Mouse (Mus musculus) adrenal gland, adult 18-20 months (tissue): ENCODE data around the gene Paqr3. TPM values are rescaled to one million over a fixed set of nuclear protein-coding genes. Genes with fewer than 3 reads are reported as not detected.

Experiments used
- DNase-seq, 2 experiments: peaks; one replicate each; pipeline ENCODE4 v3.0.0; 2021 to 2022; ENCODE audit warnings: low spot score in 2 of 2
- long read RNA-seq, 2 experiments: library from polyadenylated mRNA; stranded (forward); transcript quantifications; one replicate each; pipeline ENCODE4 v2.0.0; 2021
- total RNA-seq, 2 experiments: library from RNA; stranded (reverse); gene quantifications; 1 replicate in 1 of 2; 2 replicates in 1 of 2; pipeline ENCODE4 v1.2.3; 2021

Gene Paqr3
- total RNA-seq: 1 to 10 TPM; 2.9 to 4.9 TPM
- long read RNA-seq, experiment 1, partial matches to known transcripts: 2 of 7 reads
- long read RNA-seq, experiment 1, other reads (novel, unspliced or antisense): 1 of 7 reads
- long read RNA-seq, experiment 2, transcript Paqr3-203 (7 exons, 2,257 nt): major isoform, 5 of 9 reads
- long read RNA-seq, experiment 2, partial matches to known transcripts: 2 of 9 reads
- long read RNA-seq, experiment 2, other reads (novel, unspliced or antisense): 2 of 9 reads

- DNase-seq: peak; percentile 98 to 99
Measured at GRCm38 (mm10) chr5:97111207-97111910, at the start of gene Paqr3. TSS of gene Paqr3 (minus strand) at chr5:97111596.

DNA sequence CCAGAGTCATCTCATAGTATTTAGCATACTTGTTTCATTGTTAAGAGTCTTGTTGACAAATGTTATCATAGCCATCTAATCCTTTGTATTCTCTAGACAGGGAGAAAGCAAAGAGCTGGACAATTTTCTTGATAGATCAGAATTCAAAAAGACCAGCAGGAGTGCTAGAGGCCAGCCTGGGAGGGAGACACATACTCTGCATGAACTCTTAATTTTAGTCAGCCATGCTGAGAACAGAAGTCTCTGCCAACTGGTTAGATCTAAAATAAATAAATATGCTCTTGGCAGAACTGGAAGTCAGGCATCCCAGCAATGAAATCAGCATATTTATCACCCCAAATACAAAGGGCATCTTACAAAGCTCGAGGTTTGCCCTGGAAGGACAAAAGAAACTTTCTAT lies 43.3 kb upstream of the Paqr3 start:
- DNase-seq: no peak

- DNase-seq: no peak
Measured at GRCm38 (mm10) chr5:97135331-97135730, 23.9 kb upstream of the Paqr3 start.

DNA sequence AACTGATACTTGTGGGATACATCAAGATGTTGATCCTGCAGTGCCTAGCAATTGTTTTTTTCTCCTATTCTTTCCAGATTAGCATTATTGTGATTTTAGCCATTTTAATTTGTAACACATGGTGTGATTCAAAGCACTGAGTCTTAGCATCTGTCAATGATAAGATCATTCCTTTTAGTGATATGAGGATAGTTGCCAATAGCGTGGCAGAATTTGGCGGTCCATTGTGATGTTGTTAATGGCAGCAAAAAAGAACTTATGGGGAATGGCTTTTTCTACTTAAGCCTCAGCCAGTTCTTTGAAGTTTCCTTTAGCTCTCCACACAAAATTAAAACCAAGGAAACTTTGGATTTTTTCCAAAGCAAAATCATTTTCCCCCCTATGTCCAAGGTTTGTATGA lies 18.2 kb upstream of the Paqr3 start:
- DNase-seq: no peak

DNA sequence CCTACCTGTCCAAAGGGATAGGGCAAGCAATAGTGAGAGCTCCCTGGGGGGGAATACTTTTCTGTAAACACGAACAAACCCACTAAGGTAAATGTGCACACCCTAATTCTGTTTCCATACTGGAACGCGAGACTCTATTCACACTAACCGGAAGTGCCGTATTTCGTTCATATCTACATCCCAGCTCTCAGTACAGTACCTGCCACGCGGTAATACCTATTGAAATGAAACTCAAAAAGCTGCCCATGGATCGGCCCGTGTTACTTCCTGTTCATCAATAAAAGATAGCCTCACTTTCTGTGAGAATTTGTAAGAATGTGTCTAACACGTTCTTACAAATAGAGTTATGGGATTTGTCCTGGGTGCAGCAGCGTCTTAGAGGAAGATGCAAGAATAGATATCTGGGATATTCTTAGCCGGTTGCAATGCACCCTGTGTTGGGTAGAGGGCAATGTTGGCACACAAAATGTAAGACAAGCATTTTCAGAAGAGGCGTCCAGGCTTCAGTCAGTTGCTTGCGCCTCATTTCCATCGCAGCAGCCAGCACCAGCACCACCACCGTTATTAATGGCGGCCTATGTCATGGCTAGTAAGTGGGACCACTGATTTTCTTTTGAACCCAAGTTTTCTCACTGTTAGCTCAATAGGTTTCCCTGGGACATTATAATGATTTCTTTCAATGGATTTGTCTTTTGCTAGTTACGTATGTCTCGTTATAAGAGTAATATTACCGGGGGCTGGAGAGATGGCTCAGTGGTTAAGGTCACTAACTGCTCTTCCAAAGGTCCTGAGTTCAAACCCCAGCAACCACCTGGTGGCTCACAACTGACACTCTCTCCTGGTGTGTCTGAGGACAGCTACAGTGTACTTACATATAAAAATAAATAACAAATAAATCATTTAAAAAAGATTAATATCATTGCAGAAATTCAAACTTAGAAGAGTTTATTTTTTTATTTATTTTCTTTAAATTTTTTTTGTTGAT lies 17.1 kb upstream of the Paqr3 start:
- DNase-seq: peak; percentile 6 to 30

- no peak for DNase-seq
Measured at GRCm38 (mm10) chr5:97127284-97127683, 15.9 kb upstream of the Paqr3 start.

DNA sequence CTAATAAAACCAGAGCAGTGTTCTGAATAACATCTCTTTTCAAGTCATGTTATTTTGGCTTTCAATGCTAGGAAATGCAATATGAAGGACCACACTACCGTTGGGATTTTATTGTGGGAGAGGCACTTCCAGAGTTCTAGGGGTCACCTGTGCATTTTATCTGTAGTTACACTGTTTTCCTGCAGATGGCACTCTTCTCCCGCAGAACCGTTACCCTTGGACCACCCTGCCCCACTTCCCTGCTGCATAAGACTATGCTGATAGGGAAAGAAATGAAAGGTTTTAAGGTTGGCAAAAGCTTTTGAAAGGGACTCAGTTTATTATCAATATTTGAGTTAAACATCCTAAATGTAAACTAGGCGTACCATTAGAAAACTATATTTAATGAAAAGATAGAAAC lies 14.6 kb upstream of the Paqr3 start:
- DNase-seq: peak in 1 of 2 experiments; percentile 16

DNA sequence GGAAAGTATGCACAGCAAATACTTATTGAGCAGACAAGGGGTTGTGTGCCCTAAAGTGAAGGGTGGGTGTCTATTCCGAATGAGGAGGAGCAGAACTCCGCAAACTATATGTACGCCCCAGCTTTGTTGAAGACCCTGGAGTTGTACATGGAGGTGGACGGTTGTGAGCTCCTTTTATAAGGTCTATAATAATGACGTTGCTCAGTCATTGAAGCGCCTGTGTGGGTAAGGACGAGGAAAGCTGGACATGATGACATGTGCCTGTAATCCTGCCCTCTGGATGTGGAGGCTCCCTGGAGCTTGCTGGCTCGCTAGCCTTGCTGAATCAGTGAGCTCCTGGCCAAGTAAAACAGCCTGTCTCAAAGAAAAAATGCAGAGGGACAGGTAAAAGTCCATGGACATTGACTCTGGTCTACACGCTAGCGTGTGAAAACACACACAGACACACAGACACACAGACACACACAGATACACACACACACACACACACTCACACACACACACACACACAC lies 14.1 kb upstream of the Paqr3 start:
- no peak for DNase-seq

- DNase-seq: no peak
Measured at GRCm38 (mm10) chr5:97124977-97125376, 13.6 kb upstream of the Paqr3 start.

DNA sequence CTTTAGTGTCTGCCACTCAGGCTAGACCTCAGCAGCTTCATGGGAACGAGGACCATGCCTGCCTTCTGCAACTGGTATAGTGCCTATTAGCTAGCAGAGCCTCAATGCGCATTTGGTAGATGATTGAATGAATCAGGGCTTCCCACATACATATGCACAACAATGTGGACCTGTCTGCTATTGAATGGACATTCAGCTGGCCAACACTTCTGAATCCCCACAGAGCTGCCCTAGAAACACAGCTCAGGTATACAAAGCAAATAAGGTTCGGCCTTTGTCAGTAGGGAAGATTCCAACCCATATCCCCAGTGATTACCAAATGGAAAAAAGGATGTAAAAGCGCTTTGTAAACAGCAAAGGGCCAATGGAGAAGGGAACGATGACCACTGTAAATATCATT lies 699 bp downstream of the Paqr3 start:
- DNase-seq: no peak

DNA sequence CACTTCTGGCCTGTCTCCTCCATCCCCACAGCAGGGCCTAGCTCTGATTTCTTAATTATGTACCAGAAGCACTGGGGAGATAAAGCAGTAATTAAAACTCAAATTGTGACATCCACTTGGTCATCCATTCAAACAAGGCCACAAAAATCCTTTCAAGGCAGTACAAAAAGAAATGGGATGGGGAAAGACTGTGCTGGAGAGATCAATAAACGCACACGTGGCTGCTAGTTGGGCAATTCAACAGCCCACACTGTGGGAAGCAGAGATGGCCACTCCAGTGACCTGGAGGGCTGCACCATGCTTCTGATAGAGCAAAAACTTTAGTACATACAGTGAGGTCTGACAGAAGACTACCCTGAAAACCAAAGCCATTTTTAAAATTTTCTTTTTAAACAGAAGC lies 1.3 kb downstream of the Paqr3 start:
- no peak for DNase-seq

DNA sequence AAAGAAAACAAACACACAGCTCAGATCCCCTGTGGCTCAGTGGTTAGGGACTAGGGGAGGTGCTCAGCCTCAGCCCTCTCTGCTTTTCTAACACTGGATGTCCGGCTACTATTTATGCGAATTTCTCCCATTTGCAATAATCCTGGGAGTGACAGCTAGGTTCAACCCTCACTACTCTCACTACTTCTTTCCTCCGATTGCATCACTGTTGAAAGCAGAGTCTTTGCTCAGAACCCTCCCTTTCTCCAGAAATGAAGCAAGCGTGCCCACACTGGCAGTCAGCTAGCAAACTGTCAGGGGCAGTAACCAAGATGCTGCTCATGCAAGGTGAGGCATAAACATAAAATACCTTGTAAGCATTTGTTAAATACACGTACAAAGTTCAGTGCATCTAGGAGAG lies 3.1 kb downstream of the Paqr3 start:
- DNase-seq: no peak

DNA sequence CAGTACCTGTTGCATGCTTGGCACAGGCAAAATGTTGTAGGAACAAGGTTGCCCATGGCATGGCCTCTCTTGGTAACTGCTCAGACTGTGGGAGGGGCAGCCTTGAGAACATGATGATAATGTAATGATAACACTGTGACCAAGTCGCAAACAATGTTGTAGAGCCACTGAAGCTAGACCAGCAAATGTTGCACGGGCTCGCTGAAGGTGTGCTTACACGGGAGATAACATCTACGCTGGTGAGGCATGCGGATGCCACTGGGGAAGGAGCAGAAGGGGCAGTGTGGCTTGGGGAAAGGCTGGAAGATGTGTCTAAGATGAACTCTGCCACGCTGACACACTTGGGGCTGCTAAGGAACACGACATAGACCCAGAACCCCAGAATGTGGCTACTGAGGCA lies 11.4 kb downstream of the Paqr3 start:
- DNase-seq: no peak

DNA sequence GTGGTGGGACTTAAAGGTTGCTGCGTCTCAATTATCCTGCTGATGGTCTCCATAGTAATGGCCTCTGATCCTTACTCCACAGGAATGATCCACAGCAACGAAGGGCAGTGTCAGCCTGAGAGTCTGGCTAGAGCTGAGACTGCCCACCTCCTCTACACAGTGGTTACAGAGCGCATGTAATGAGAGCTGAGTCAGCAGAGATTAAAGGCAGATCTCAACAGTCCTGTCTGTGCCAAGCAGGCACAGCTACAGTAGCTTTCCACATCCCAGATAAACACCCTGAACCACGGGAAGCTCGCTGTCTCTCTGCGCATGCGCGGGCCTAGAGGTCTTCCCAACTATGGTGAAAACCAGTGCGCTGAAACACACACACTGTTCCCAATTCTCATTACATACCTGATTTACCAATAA lies 13.8 kb downstream of the Paqr3 start:
- no peak for DNase-seq

- DNase-seq: no peak
Measured at GRCm38 (mm10) chr5:97095335-97095734, 16.1 kb downstream of the Paqr3 start.

GRCm38 (mm10) chr5:97092970-97093369 lies 18.4 kb downstream of the Paqr3 start:
- no peak for DNase-seq

DNA sequence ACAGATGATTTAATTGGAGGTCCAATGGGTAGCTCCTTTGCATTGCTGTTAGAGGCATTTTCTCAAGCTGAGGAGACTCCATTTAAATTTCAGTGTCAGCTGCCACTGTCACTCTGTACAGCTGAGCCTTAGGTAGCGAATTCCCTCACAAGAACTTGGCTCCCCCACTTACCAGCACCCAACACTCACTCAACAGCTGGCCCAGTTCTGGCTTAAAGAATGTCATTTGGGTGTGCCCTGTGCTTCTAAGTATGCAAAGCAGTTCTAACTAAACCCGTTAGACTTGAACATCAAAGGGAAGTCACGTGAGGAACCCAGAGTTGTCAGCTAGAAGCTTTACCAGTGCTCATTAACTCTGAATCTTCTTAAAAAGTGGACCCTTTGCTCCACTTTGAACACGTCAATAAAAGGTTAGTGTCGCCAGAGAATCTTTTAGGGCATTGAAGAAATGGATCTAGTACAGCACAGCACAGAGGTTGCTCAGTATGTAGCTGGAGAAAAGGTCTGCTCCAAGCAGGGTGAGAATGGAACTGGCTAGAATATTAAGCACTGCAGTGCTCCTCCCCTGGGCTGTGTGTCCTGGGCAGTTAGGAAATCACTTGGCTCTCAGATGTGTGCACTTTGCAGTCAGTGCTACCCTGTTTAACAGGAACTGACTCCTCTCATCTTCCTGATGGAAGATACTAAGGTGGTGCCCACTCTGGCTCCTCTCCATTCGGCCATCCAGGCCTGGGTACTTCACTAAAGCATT lies 21.2 kb downstream of the Paqr3 start:
- DNase-seq: no peak

DNA sequence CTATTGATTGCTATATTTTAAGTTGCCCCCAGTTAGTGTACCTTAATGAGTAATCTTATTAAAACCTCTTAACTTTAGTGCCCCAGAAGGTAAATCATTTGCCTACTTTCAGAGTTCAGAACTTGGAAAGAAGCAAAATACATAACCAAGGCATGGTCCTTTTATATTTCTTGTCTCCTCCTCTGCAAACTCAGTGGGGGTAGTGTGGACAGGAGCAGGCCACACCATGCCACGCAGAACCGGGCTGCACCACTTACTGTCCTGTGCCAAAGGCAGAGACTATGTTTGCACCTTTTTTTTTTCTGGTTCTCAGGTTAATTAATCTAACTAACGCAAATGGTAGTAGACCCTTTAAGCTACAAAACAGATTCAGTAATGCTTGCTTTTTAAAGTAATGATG lies 22.0 kb downstream of the Paqr3 start:
- no peak for DNase-seq

GRCm38 (mm10) chr5:97088231-97088630 lies 23.2 kb downstream of the Paqr3 start:
- no peak for DNase-seq

GRCm38 (mm10) chr5:97087746-97088145 lies 23.6 kb downstream of the Paqr3 start:
- no peak for DNase-seq
